In the genomic region with DNA sequence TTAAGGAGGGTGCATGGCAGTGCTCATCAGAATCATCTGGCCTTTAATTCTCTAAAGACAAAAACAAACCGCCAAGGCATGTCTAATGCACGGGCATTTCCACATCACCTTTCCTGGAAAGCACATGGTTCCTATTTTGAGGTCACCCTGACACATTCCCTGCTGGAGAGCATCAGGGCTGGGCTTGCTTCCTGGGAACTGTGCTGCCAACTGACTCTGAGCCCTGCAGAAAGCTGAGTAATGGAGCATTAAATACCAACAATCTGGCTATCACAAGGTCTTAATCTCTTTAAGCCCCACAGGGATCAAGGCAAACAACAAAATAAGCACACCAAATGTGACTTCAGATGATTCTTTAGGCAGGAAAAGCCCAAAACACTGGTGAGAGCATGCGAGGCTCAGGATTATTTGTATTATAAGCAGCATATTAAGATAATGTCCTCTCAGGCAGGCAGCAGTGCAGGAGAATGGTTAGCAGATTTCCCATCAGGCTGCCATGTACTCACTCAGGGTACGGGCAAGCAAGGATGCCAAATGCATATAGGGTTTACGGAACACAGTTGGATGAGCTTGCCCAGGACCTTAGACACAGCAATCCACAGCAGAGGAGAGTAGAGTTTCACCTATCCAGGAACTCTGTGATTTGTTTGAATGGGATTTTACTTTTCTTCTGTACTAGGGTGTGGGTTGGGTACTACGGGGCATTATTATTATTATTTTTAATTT, we compare ENCODE assay signal across 11 mouse cellular contexts. TPM values are rescaled to one million over a fixed set of nuclear protein-coding genes. Genes with fewer than 3 reads are reported as not detected.
DNase-seq lines count a peak whose midpoint lies in the region; ATAC-seq lines count a peak whose summit lies in the region.
"Had no signal": no experiment of that assay in that cellular context is flagged by ENCODE, and none has a peak within 500 bp of the region (broad histone marks: within the 10 kb centered on the region; RNA-seq: fewer than 3 reads in every experiment).

No protein-coding gene starts in this region.

- no peak overlapping the region for H3K9ac ChIP-seq in midbrain, embryonic 12.5 days (replicated peaks)
- H3K9ac ChIP-seq: heart, embryonic 13.5 days; liver, embryonic 15.5 days had no signal

- H3K27me3 ChIP-seq in midbrain, embryonic 12.5 days, result no peaks in the 10 kb centered on the region
- H3K27me3 ChIP-seq in heart, embryonic 10.5 days (ENCODE audit: insufficient read depth, poor library complexity, severe bottlenecking), result no peaks in the 10 kb centered on the region
- H3K27me3 ChIP-seq: heart, embryonic 13.5 days; liver, embryonic 15.5 days had no signal

- peak; percentile 3 for DNase-seq in ovary, adult 18-20 months (ENCODE audit: low spot score)
- no peak for DNase-seq in ovary, postnatal 14 days (ENCODE audit: low spot score)
- peak; percentile 33 for DNase-seq in embryo, embryonic 10.5 days (ENCODE audit: low spot score)
- DNase-seq in right cerebral cortex, adult 18-20 months, result no peak
- no peak for DNase-seq in testis, postnatal 10 days (ENCODE audit: low spot score)
- DNase-seq in heart, embryonic 10.5 days (ENCODE audit: low spot score), result no peak
- DNase-seq: kidney, adult 2 months had no signal

- ATAC-seq in midbrain, embryonic 12.5 days (ENCODE audit: low FRiP score, low read depth), result peak; percentile 60; the same call in 1 of the 2 replicates

- no peak overlapping the region for H3K4me2 ChIP-seq in midbrain, embryonic 12.5 days (replicated peaks)
- H3K4me2 ChIP-seq: heart, embryonic 13.5 days; liver, embryonic 15.5 days had no signal

- no peaks in the 10 kb centered on the region for H3K36me3 ChIP-seq in midbrain, embryonic 12.5 days
- no peaks in the 10 kb centered on the region for H3K36me3 ChIP-seq in heart, embryonic 10.5 days
- H3K36me3 ChIP-seq: heart, embryonic 13.5 days; liver, embryonic 15.5 days had no signal

- H3K4me1 ChIP-seq in midbrain, embryonic 12.5 days, result no peaks in the 10 kb centered on the region
- H3K4me1 ChIP-seq in heart, embryonic 10.5 days, result peaks cover 6% of the 10 kb centered on the region; the same call in 1 of the 2 replicates
- H3K4me1 ChIP-seq: liver, embryonic 15.5 days had no signal

- WGBS in midbrain, embryonic 12.5 days, result 38% methylated on average over 6 of the region's 6 CpGs
- WGBS in heart, embryonic 10.5 days, result 62% methylated on average over 6 of the region's 6 CpGs

- H3K4me3 ChIP-seq in midbrain, embryonic 12.5 days, result no peak overlapping the region
- H3K4me3 ChIP-seq in heart, embryonic 10.5 days, result no peak overlapping the region
- H3K4me3 ChIP-seq: heart, embryonic 13.5 days; liver, embryonic 15.5 days; myocyte had no signal

- H3K9me3 ChIP-seq in midbrain, embryonic 12.5 days, result no peaks in the 10 kb centered on the region
- H3K9me3 ChIP-seq in heart, embryonic 10.5 days, result no peaks in the 10 kb centered on the region
- H3K9me3 ChIP-seq: heart, embryonic 13.5 days; liver, embryonic 15.5 days had no signal

- no peak overlapping the region for H3K27ac ChIP-seq in midbrain, embryonic 12.5 days (replicated peaks)
- no peak overlapping the region for H3K27ac ChIP-seq in heart, embryonic 10.5 days
- H3K27ac ChIP-seq: heart, embryonic 13.5 days; liver, embryonic 15.5 days had no signal

RNA-seq across cellular contexts. Expression of gene 4930544G11Rik, which starts 17.1 kb away (rescaled TPM):
- not detected in 2 replicates for polyA plus RNA-seq in midbrain, embryonic 12.5 days (2016; fragmentation: Nextera tagmentation; extraction: Ambion mirVana)
- polyA plus RNA-seq in heart, embryonic 10.5 days (2016; fragmentation: Nextera tagmentation; extraction: Ambion mirVana), result not detected in 2 replicates
- polyA plus RNA-seq: heart, embryonic 13.5 days; liver, embryonic 15.5 days; myocyte had no signal

Comparison
In these comparisons a context has a peak if more than half of its experiments do, and no peak if none do; other contexts are left out.
1. DNase-seq: peak in ovary, adult 18-20 months (single experiment) and embryo, embryonic 10.5 days (single experiment); none in ovary, postnatal 14 days (single experiment), right cerebral cortex, adult 18-20 months (single experiment), testis, postnatal 10 days (single experiment) and heart, embryonic 10.5 days (single experiment).